Mouse (Mus musculus) kidney, postnatal 14 days (tissue): ENCODE measurements at regions not wholly inside any gene's neighbourhood (a gene's known extent, or its start where the extent isn't known, plus 50 kb on each side); places are given as distances from the start of the nearest gene placed in this dataset.

Experiments used
- DNase-seq: peaks from one replicate; pipeline ENCODE4 v3.0.0; 2022; ENCODE audit warnings: mixed read lengths

DNA sequence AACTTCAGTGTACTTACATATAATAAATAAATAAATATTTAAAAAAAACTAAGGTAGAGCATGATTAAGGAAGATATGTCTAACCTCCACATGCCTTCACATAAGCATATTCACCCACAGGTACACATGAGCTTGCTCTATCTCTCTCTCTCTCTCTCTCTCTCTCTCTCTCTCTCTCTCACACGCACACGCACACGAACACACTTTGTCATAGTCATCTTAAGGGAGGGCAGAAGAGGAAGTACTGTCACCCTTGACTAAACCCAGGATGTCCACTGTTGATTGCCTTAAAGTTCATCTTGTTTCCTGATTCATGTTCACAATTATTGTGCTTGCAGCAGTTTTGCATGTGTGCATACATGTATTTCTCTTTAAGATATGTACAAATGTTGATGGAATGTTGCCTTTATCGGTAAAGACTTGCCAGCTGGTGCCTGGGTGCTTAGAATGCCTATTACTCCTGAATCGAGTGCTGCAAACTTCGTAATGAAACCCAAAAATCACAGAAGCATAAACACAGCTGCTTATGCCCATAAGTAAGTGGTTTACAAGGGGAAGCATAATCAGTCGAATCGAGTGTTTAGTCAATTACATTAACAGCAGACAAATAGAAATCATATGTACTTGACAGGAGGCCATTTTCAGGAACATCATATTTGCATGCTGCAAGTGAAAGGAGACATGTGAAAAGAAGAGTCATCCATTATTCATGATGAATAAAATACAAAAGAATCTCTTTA is 84.3 kb downstream of the Tmem168 start:
- DNase-seq = no peak

GRCm38 (mm10) chr6:13514126-13514525 is 93.8 kb downstream of the Tmem168 start:
- DNase-seq = no peak

DNA sequence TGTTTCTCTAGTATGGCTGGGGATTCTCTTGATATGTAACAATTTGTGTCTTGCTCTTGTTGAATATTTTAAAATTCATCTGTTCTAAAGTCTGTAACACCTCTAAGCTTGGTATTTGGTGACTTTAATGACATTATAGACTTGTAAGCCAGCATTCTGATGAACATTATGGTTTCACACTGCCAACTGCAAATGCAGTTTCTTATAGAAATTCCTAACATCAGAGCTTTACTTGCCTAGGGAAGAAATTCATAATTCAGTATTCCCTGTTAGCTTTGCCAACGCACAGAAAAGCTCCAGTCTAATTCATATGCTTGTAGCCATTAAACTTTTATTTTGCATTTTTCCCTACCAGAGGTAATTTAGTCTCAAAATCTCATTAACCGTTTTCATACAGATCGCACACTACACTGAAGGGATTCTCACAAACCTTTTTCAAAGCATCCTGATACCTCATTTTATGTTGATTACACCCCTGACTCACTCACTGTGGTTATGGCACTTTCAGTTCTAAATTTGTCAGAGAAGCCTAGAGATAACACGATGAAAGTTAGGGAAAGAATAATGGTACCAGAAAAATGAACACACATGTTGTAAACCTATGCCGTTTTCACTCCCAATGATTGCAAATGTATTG is 131.3 kb downstream of the Tmem168 start:
- no peak for DNase-seq

- DNase-seq = no peak
Measured at GRCm38 (mm10) chr6:13449160-13449787, 158.6 kb downstream of the Tmem168 start.

- DNase-seq = peak; percentile 5
Measured at GRCm38 (mm10) chr6:13413768-13414167, 189.0 kb upstream of the Vwde start.

DNA sequence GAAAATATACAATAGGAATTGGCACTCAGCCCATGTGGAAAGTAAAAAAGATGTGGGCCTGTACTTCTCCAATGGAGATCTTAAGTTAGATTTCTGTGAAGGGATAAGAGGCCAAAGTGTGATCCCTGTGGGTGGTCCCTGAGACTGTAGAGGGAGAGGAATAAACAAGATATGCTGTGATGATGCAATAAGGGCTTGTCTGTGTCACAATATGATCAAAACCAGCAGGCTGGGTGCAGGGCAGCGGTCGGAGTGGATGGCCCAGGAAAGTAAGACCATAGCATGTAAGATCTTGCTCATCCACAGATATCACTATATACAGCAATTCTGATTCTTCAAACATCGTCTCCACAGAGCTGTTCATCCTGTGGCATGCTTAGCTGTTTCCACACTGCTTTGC is 188.3 kb upstream of the Vwde start:
- DNase-seq = no peak

DNA sequence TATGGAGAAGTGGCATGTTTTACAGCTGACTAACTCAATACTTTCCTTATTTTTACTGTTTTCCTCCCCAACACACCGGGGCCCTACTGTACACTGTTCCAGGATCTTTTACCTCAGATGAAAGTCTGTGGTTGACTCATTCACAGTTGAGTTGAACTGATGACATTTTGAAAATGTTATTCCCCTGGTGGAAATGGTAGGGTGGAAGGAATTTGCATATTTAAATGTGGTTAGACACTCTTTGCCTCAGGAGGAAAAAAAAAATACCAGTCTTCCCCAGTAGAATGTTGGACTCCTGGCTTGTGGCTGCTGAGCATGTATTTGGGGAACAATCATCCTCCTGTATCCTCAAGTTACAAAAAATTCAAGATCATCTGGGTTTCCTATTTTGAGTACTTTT is 159.7 kb upstream of the Vwde start:
- DNase-seq = no peak

DNA sequence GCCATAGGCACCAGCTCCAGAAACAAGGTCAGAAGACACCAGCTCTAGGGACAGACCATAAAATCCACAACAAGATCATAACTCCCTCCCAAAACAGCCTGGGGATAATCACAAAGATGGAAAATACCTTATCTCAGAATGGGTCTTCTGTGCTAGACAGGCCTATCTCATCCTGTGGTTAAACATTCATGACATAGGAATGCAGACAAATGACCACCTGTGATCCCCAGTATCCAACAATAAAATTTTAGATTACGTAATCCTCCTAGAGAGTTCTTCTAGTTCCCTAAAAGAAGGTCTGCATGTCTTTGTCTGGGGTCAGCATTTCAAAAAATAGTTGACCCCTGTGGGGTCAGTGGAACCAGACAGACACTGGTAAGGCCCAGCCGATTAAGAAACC is 158.4 kb upstream of the Vwde start:
- DNase-seq = no peak

DNA sequence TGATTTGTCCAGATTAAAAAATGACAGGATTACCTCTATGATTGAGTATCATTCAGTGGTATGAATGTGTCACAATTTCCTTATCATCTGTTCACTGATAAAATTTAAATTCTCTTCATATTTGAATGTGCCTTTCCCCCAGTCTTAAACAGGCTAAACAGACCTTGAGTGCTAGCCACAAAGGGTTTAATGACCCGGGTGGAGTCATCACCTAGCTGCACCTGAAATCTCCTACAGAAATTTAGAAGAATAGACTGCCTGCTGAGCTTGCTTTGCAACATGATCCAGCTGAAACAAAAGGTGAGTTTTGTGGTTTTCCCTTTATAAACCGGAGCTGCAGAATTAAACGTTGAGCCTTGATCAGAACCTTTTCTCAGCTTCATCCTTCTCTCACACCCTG is 156.1 kb upstream of the Vwde start:
- no peak for DNase-seq

DNA sequence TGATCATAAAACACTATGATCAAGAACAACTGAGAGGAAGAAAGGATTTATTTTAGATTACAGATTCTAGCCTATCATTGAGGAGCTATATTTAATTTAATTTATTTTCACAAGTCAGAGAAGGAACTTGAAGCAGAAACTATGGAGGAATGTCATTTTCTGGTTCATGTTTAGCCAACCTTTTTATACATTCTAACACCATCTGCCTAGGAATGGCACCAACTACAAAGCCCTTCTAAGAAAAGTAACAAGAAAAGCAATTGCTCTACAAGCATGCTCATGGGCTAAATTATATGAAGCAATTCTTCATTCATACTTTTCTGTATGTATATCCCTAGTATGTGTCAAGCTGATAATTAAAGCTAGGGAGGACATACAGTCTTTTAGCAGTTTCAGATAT is 155.0 kb upstream of the Vwde start:
- no peak for DNase-seq

DNA sequence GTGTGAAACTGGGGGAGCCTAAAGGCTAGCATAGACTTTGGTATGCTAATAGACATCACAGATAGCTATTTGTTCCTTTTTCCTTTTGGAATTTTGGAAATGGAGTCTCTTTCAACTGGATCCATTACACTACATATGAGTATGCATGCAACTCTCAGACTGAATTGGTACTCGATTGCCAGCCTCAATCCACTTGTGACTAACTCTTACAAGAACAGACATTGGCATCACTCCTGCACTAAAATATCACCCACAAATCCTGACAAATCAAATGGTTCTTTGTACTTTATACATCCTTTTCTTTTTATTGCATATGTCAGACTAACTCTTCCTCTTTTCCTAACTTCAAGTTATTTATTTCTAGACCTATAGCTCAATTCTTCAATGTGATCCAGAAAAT is 149.1 kb upstream of the Vwde start:
- no peak for DNase-seq

GRCm38 (mm10) chr6:13369709-13370296 is 145.0 kb upstream of the Vwde start:
- no peak for DNase-seq
